Mouse (Mus musculus) cerebellum, adult 11-12 months (tissue): ENCODE data around the gene Rabl6.
A peak's percentile ranks its signal among the peaks of the same experiment; 100 is the strongest.

Source experiments
- DNase-seq: peaks from one replicate; pipeline ENCODE4 v3.0.0; 2022

The Rabl6 gene

GRCm38 (mm10) chr2:25541644-25542367 is 66.5 kb downstream of the Rabl6 start:
- DNase-seq, result no peak

GRCm38 (mm10) chr2:25540541-25540948 is 67.8 kb downstream of the Rabl6 start:
- no peak for DNase-seq

- DNase-seq, result no peak
Measured at GRCm38 (mm10) chr2:25536531-25536930, 71.8 kb downstream of the Rabl6 start.

- no peak for DNase-seq
Measured at GRCm38 (mm10) chr2:25534866-25535182, 73.5 kb downstream of the Rabl6 start.

- peak; percentile 82 for DNase-seq
Measured at GRCm38 (mm10) chr2:25534178-25534865, 74.0 kb downstream of the Rabl6 start.

- no peak for DNase-seq
Measured at GRCm38 (mm10) chr2:25533707-25534106, 74.6 kb downstream of the Rabl6 start.
